In the genomic region with DNA sequence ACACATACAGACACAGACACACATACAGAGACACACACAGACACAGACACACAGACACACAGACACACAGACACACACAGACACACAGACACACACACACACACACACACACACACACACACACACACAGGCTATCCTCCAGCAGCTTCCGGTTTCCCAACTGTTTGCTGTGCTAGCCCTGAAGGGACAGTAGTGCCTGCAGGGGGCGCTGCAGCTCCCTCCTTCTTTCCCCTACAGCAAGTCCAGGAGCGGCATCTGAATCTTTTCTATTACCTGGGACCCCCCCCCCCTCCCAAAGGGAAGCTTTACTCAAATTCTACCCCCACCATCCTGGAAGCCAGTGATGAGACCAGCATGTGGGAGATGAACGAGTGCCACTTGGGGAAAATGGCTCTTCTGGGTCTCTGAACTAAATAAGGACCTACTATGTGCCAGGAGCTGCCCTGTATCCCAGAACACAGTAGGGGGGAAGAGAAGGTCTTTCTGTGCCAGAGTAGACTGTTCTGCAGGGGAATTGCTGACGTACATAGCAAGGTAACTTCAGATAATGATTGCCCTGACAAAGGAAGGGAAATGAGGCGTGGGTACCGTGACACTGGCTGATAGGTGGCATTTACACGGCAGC, we compare ENCODE assay signal across 8 mouse cellular contexts. TPM values are rescaled to one million over a fixed set of nuclear protein-coding genes. Genes with fewer than 3 reads are reported as not detected.
A peak's percentile ranks its signal among the peaks of the same experiment; 100 is the strongest.
DNase-seq lines count a peak whose midpoint lies in the region.

No protein-coding gene starts in this region.

- intact Hi-C loops in left cerebral cortex, postnatal 4 days (cut with DNase I): loop anchor here (5.0 kb wide), 1 partner anchor 146 kb away; the partner anchor contains the start of gene Man1c1
- intact Hi-C loops in left cerebral cortex, postnatal 36 days (cut with DNase I): no loop called here

- DNase-seq in embryo, embryonic 10.5 days (ENCODE audit: low spot score): peak; percentile 55
- DNase-seq in embryo, embryonic 9.5 days (ENCODE audit: extremely low spot score): no peak
- peak; percentile 78 for DNase-seq in left cerebral cortex, postnatal 4 days
- DNase-seq in left cerebral cortex, postnatal 36 days (ENCODE audit: low spot score in 2 of 2): no peak
- DNase-seq in CD4-positive helper T cell, adult 2 months (ENCODE audit: low read depth, low spot score): peak; percentile 44
- DNase-seq in cerebellum, postnatal 36 days: peak; percentile 53 to 65
- DNase-seq in spleen, adult 12 weeks (ENCODE audit: low spot score): no peak
- DNase-seq in layer of hippocampus, adult 9-10 months (ENCODE audit: low spot score): no peak

RNA-seq across cellular contexts. Expression of gene Selenon, which starts 4.1 kb away (rescaled TPM):
- 10 to 100 TPM; 30.2 to 30.4 TPM for total RNA-seq in left cerebral cortex, postnatal 4 days (2021)
- total RNA-seq in left cerebral cortex, postnatal 36 days (2021): 10 to 100 TPM; 19.6 to 21.2 TPM

RNA-seq across cellular contexts. Expression of gene Mtfr1l, which starts 20.9 kb away (rescaled TPM):
- total RNA-seq in left cerebral cortex, postnatal 4 days (2021): 100 to 1,000 TPM in 1 of 2 experiments, 10 to 100 TPM in 1; 99.4 to 102 TPM
- 10 to 100 TPM; 61.9 to 70.2 TPM for total RNA-seq in left cerebral cortex, postnatal 36 days (2021)

RNA-seq across cellular contexts. Expression of gene Aunip, which starts 45.3 kb away (rescaled TPM):
- 1 to 10 TPM; 1.4 to 1.8 TPM for total RNA-seq in left cerebral cortex, postnatal 4 days (2021)
- under 1 TPM in 1 of 2 experiments, not detected in 1; 0.32 TPM for total RNA-seq in left cerebral cortex, postnatal 36 days (2021)

RNA-seq across cellular contexts. Expression of gene Paqr7, which starts 59.6 kb away (rescaled TPM):
- total RNA-seq in left cerebral cortex, postnatal 4 days (2021): 10 to 100 TPM; 30.7 to 31.7 TPM
- total RNA-seq in left cerebral cortex, postnatal 36 days (2021): 10 to 100 TPM; 56.5 to 65.6 TPM

Comparison
In these comparisons a context has a peak if more than half of its experiments do, and no peak if none do; other contexts are left out.
1. DNase-seq: peak in embryo, embryonic 10.5 days (single experiment), left cerebral cortex, postnatal 4 days (single experiment), CD4-positive helper T cell, adult 2 months (single experiment) and cerebellum, postnatal 36 days (2 of 2); none in embryo, embryonic 9.5 days (single experiment), left cerebral cortex, postnatal 36 days (0 of 2), spleen, adult 12 weeks (single experiment) and layer of hippocampus, adult 9-10 months (single experiment).